Mouse (Mus musculus) Patski (cell line): ENCODE data around the gene Aldh1l1. TPM values are rescaled to one million over a fixed set of nuclear protein-coding genes. Genes with fewer than 3 reads are reported as not detected.

Source experiments
- ATAC-seq: fragments of 100-300 bp; one replicate; pipeline ENCODE4 v1.8.0; 2021
- CTCF ChIA-PET: fragments of 350-600 bp; sonication (Branson Sonifier 250); formaldehyde crosslinking; loops from one replicate; lab custom pipeline; 2022; ENCODE audit warnings: inconsistent platforms; lab: Charles Lee
- POLR2A ChIA-PET: fragments of 350-600 bp; sonication (Branson Sonifier 250); formaldehyde crosslinking; loops from one replicate; lab custom pipeline; 2022; ENCODE audit warnings: antibody characterized with exemption, inconsistent platforms; lab: Charles Lee
- DNase-seq: peaks from one replicate; pipeline ENCODE4 v3.0.0-alpha.2; 2011; ENCODE audit warnings: low read depth, low spot score
- H3K27me3 ChIP-seq: fragments of 371-371 bp; one replicate; pipeline ENCODE4 v1.5.1; 2021
- CTCF ChIP-seq: fragments of 100-300 bp; IDR thresholded peaks from one replicate; pipeline ENCODE4 v1.5.1; 2021
- in situ Hi-C: fragments of 300-500 bp; cut with MboI; formaldehyde crosslinking; loops from 3 replicates; pipeline ENCODE4 v1.11.1; 2018; ENCODE audit warnings: low pct_unique_long_range_greater_than_20kb, mixed read lengths
- polyA plus RNA-seq: library from polyadenylated mRNA; unstranded; gene quantifications from one replicate; pipeline ENCODE4 v1.2.3, GENCODE M21; 2021

Aldh1l1 gene
- polyA plus RNA-seq, 1 experiment from 2014 or later: 0.62 TPM

GRCm38 (mm10) chr6:90505906-90506305, 19.7 kb downstream of the Aldh1l1 start:
- in situ Hi-C loops: loop anchor here (10.0 kb wide), 1 partner anchor 51 kb away; no protein-coding TSS in a partner anchor
- ATAC-seq (no peak), DNase-seq (no peak)
- H3K27me3 ChIP-seq: no peaks in the 10 kb centered on the region
- POLR2A ChIA-PET: no interaction called here
- CTCF ChIA-PET: interaction anchor here (1.6 to 2.5 kb wide), 2 partner anchors 28 to 71 kb away, joined by 3 to 9 read pairs; no protein-coding TSS in a partner anchor
- TF ChIP-seq CTCF: no peak

- no peaks in the 10 kb centered on the region for H3K27me3 ChIP-seq
- ATAC-seq (no peak), DNase-seq (no peak)
- ChIA-PET POLR2A (interaction anchor here (1.1 kb wide), 1 partner anchor 71 kb away, joined by 3 read pairs; no protein-coding TSS in a partner anchor), CTCF (interaction anchor here (0.8 to 2.5 kb wide), 4 partner anchors 29 to 72 kb away, joined by 3 to 9 read pairs (median 3); no protein-coding TSS in a partner anchor)
- in situ Hi-C loops: loop anchor here (10.0 kb wide), 1 partner anchor 52 kb away; no protein-coding TSS in a partner anchor
- TF ChIP-seq CTCF: no peak
Observed at GRCm38 (mm10) chr6:90506673-90507311, 20.6 kb downstream of the Aldh1l1 start.

GRCm38 (mm10) chr6:90507443-90507842, 21.2 kb downstream of the Aldh1l1 start:
- ChIA-PET POLR2A (interaction anchor here (1.1 kb wide), 1 partner anchor 72 kb away, joined by 3 read pairs; no protein-coding TSS in a partner anchor), CTCF (interaction anchor here (0.8 to 2.5 kb wide), 4 partner anchors 30 to 73 kb away, joined by 3 to 9 read pairs (median 3); no protein-coding TSS in a partner anchor)
- in situ Hi-C loops: loop anchor here (10.0 kb wide), 1 partner anchor 53 kb away; no protein-coding TSS in a partner anchor
- no peaks in the 10 kb centered on the region for H3K27me3 ChIP-seq
- DNase-seq (no peak), ATAC-seq (no peak)
- no peak for TF ChIP-seq CTCF

GRCm38 (mm10) chr6:90508197-90508624, 22.0 kb downstream of the Aldh1l1 start:
- in situ Hi-C loops: loop anchor here (10.0 kb wide), 1 partner anchor 53 kb away; no protein-coding TSS in a partner anchor
- CTCF ChIA-PET: interaction anchor here (2.5 kb wide), 1 partner anchor 74 kb away, joined by 9 read pairs; no protein-coding TSS in a partner anchor
- ATAC-seq: peak; percentile 89
- no peak for TF ChIP-seq CTCF
- no peaks in the 10 kb centered on the region for H3K27me3 ChIP-seq
- DNase-seq: peak; percentile 64
- POLR2A ChIA-PET: no interaction called here

GRCm38 (mm10) chr6:90509085-90509484, 22.9 kb downstream of the Aldh1l1 start:
- no peak for TF ChIP-seq CTCF
- ChIA-PET POLR2A (no interaction called here), CTCF (interaction anchor here (1.8 kb wide), 1 partner anchor 75 kb away, joined by 8 read pairs; no protein-coding TSS in a partner anchor)
- peak; percentile 44 for ATAC-seq
- in situ Hi-C loops: loop anchor here (10.0 kb wide), 1 partner anchor 54 kb away; no protein-coding TSS in a partner anchor
- no peaks in the 10 kb centered on the region for H3K27me3 ChIP-seq
- DNase-seq: no peak

GRCm38 (mm10) chr6:90512416-90512815, 26.2 kb downstream of the Aldh1l1 start:
- no peak for TF ChIP-seq CTCF
- POLR2A ChIA-PET: interaction anchor here (1.8 kb wide), 1 partner anchor 77 kb away, joined by 12 read pairs; no protein-coding TSS in a partner anchor
- H3K27me3 ChIP-seq: no peaks in the 10 kb centered on the region
- CTCF ChIA-PET: interaction anchor here (1.5 to 4.5 kb wide), 3 partner anchors 77 to 94 kb away, joined by 3 to 16 read pairs (median 4); partner anchors contain the start of gene Cfap100
- in situ Hi-C loops: loop anchor here (10.0 kb wide), 1 partner anchor 78 kb away; no protein-coding TSS in a partner anchor
- DNase-seq (no peak), ATAC-seq (no peak)

GRCm38 (mm10) chr6:90513074-90513856, 27.0 kb downstream of the Aldh1l1 start:
- DNase-seq (no peak), ATAC-seq (no peak)
- no peak for TF ChIP-seq CTCF
- no peaks in the 10 kb centered on the region for H3K27me3 ChIP-seq
- in situ Hi-C loops: loop anchor here (10.0 kb wide), 1 partner anchor 78 kb away; no protein-coding TSS in a partner anchor
- ChIA-PET POLR2A (interaction anchor here (1.8 kb wide), 1 partner anchor 78 kb away, joined by 12 read pairs; no protein-coding TSS in a partner anchor), CTCF (interaction anchor here (1.4 to 4.5 kb wide), 3 partner anchors 28 to 94 kb away, joined by 3 to 16 read pairs (median 3); no protein-coding TSS in a partner anchor)

GRCm38 (mm10) chr6:90514369-90514768, 28.1 kb downstream of the Aldh1l1 start:
- no peaks in the 10 kb centered on the region for H3K27me3 ChIP-seq
- DNase-seq: no peak
- no peak for ATAC-seq
- POLR2A ChIA-PET: no interaction called here
- in situ Hi-C loops: loop anchor here (10.0 kb wide), 1 partner anchor 80 kb away; no protein-coding TSS in a partner anchor
- no peak for TF ChIP-seq CTCF
- CTCF ChIA-PET: interaction anchor here (0.7 to 4.5 kb wide), 6 partner anchors 22 to 836 kb away, joined by 3 to 16 read pairs (median 3); no protein-coding TSS in a partner anchor

GRCm38 (mm10) chr6:90514883-90515405, 28.7 kb downstream of the Aldh1l1 start:
- TF ChIP-seq CTCF: peak; percentile 91
- DNase-seq (no peak), ATAC-seq (peak; percentile 88)
- ChIA-PET POLR2A (no interaction called here), CTCF (interaction anchor here (0.7 to 4.5 kb wide), 8 partner anchors 21 to 836 kb away, joined by 3 to 16 read pairs (median 4); no protein-coding TSS in a partner anchor)
- no peaks in the 10 kb centered on the region for H3K27me3 ChIP-seq
- in situ Hi-C loops: loop anchor here (10.0 kb wide), 1 partner anchor 80 kb away; no protein-coding TSS in a partner anchor
